Mouse (Mus musculus): ENCODE results near the gene Fam20a.

- TF ChIP-seq CTCF (IDR thresholded peaks at IDR 0.05; ENCODE audit: extremely low read depth, insufficient read length, insufficient replicate concordance, low read depth, low read length) = no peak
- TF ChIP-seq POLR2A (IDR thresholded peaks at IDR 0.05; ENCODE audit: low read depth, low read length) = no peak
Measured at GRCm38 (mm10) chr11:109675208-109675607, 46.9 kb downstream of the Fam20a start.

Measured in small intestine, adult 2 months (tissue).